Mouse (Mus musculus) brain, embryonic 14.5 days (tissue): ENCODE results near the gene Lsm12. TPM values are rescaled to one million over a fixed set of nuclear protein-coding genes. Genes with fewer than 3 reads are reported as not detected.
A peak's percentile ranks its signal among the peaks of the same experiment; 100 is the strongest.

Source experiments
- DNase-seq: peaks from one replicate; pipeline ENCODE4 v3.0.0-alpha.2; 2011; ENCODE audit warnings: low read depth
- CTCF ChIP-seq: fragments of 200-500 bp; IDR thresholded peaks from 2 replicates; pipeline ENCODE4 v1.5.1; 2012; ENCODE audit warnings: inconsistent platforms, mild to moderate bottlenecking, moderate library complexity, borderline replicate concordance; ENCODE audit not compliant: insufficient read depth, insufficient read length; ENCODE audit errors: extremely low read depth
- POLR2A ChIP-seq: fragments of 200-500 bp; IDR thresholded peaks from 2 replicates; pipeline ENCODE4 v1.6.1; 2012; ENCODE audit warnings: mild to moderate bottlenecking, inconsistent platforms, borderline replicate concordance; ENCODE audit not compliant: poor library complexity, insufficient read depth, insufficient read length, severe bottlenecking; ENCODE audit errors: extremely low read depth
- polyA plus RNA-seq: library from polyadenylated mRNA; depleted of rRNA; stranded (reverse); fragments of >200 nt; gene quantifications from 2 replicates; pipeline ENCODE4 v1.2.3, GENCODE M21; 2012; rRNA removed

Gene Lsm12
- 36.5 and 47.6 TPM in 2 replicates for polyA plus RNA-seq

GRCm38 (mm10) chr11:102184646-102185495, at the start of gene Lsm12:
TSS of gene Lsm12 (minus strand) at chr11:102185296.
- peak; percentile 97 for DNase-seq
- TF ChIP-seq CTCF: no peak
- peak; percentile 94 for TF ChIP-seq POLR2A

GRCm38 (mm10) chr11:102230006-102230741, 45.1 kb upstream of the Lsm12 start, which contains the start of gene Hdac5:
TSS of gene Hdac5 (minus strand) at chr11:102230166.
- peak; percentile 99 for DNase-seq
- TF ChIP-seq POLR2A (peak; percentile 71; the same call in 1 of the 2 replicates), CTCF (no peak)

- TF ChIP-seq CTCF: no peak
- TF ChIP-seq POLR2A: no peak
- DNase-seq: peak; percentile 73
Measured at GRCm38 (mm10) chr11:102229331-102229953, 44.3 kb upstream of the Lsm12 start.

- no peak for TF ChIP-seq POLR2A
- TF ChIP-seq CTCF: no peak
- peak; percentile 29 for DNase-seq
Measured at GRCm38 (mm10) chr11:102228646-102229268, 43.7 kb upstream of the Lsm12 start.

- TF ChIP-seq POLR2A (no peak), CTCF (no peak)
- no peak for DNase-seq
Measured at GRCm38 (mm10) chr11:102228191-102228545, 43.1 kb upstream of the Lsm12 start.

GRCm38 (mm10) chr11:102227270-102228190, 42.4 kb upstream of the Lsm12 start:
- DNase-seq: peak; percentile 93
- TF ChIP-seq CTCF (no peak), POLR2A (no peak)

GRCm38 (mm10) chr11:102226067-102226978, 41.2 kb upstream of the Lsm12 start:
- TF ChIP-seq POLR2A: no peak
- no peak for TF ChIP-seq CTCF

GRCm38 (mm10) chr11:102225221-102225620, 40.1 kb upstream of the Lsm12 start:
- DNase-seq: no peak
- TF ChIP-seq POLR2A: no peak
- no peak for TF ChIP-seq CTCF

More at GRCm38 (mm10) chr11:102226067-102226978, 41.2 kb upstream of the Lsm12 start:
- DNase-seq: no peak

GRCm38 (mm10) chr11:102224686-102225085, 39.6 kb upstream of the Lsm12 start:
- peak; percentile 20 for DNase-seq
- no peak for TF ChIP-seq POLR2A
- no peak for TF ChIP-seq CTCF

GRCm38 (mm10) chr11:102223166-102223565, 38.1 kb upstream of the Lsm12 start:
- no peak for TF ChIP-seq POLR2A
- TF ChIP-seq CTCF: peak; percentile 71; the same call in 1 of the 2 replicates
- peak; percentile 56 for DNase-seq
